Comparison of ENCODE assay signal across 8 mouse cellular contexts in the genomic region with DNA sequence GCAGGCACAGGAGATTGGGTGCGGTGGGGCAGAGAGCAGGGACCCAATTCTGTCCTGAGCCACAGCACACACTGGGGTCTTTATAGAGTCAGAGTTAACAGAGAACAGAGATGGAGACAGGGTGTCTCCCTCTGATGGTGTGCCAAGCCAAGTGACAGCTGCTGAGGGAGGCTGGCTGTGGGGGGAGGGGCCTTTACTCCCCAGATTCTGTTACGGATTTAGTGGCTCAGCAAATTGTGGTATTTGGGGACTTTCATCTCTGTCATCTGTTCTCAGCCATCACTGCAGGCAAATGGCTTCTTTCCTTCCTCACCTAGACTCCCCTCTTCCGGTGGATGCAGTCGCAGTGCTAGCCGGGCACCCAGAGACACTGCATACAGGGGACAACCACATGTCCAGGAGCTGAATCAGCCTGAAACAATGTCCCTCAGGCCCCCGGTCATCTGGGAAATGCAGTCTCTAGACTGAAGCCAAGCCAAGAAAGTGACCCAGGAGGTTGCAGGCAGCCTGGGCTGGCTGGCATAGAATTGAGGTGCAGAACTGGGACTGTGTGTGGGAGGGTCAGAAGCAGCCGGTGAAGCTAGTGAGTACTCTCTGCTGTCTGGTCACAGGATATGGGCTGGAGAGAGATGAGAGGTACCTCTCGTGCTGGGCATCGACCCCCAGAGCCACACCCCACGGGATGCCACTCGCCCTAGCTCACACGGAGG. TPM values are rescaled to one million over a fixed set of nuclear protein-coding genes. Genes with fewer than 3 reads are reported as not detected.
DNase-seq lines count a peak whose midpoint lies in the region; ATAC-seq lines count a peak whose summit lies in the region.

No protein-coding gene starts in this region.

- no peak for ATAC-seq in cerebellum, adult (ENCODE audit: insufficient number of reproducible peaks, low FRiP score, low TSS enrichment)
- ATAC-seq in lung, embryonic 15.5 days (ENCODE audit: borderline replicate concordance, extremely low read depth, low FRiP score, low TSS enrichment), result peak; percentile 28; the same call in 1 of the 2 replicates
- no peak for ATAC-seq in hindbrain, embryonic 13.5 days (ENCODE audit: low FRiP score)

- no peaks in the 10 kb centered on the region for H3K27me3 ChIP-seq in lung, embryonic 15.5 days
- H3K27me3 ChIP-seq in hindbrain, embryonic 13.5 days, result 0 out of 2 replicates have a peak, but pooled peaks cover 13% of the 10 kb centered on the region
- peaks cover 69% of the 10 kb centered on the region for H3K27me3 ChIP-seq in megakaryocyte, embryonic 14.5 days (replicated peaks)

- peak; percentile 42 for DNase-seq in cerebellum, adult 11-12 months
- DNase-seq in lung, postnatal 36 days, result no peak
- DNase-seq in thymus, postnatal 4 days, result peak; percentile 71
- no peak for DNase-seq in adrenal gland, adult 8-10 months

- 43% methylated on average over 12 of the region's 12 CpGs for WGBS in lung, embryonic 15.5 days
- 47% methylated on average over 12 of the region's 12 CpGs for WGBS in hindbrain, embryonic 13.5 days

- no peaks in the 10 kb centered on the region for H3K36me3 ChIP-seq in lung, embryonic 15.5 days
- H3K36me3 ChIP-seq in hindbrain, embryonic 13.5 days, result no peaks in the 10 kb centered on the region
- no peaks in the 10 kb centered on the region for H3K36me3 ChIP-seq in megakaryocyte, embryonic 14.5 days (replicated peaks; ENCODE audit: low read length)

- peak overlapping the region; percentile 35 for H3K27ac ChIP-seq in lung, embryonic 15.5 days
- H3K27ac ChIP-seq in hindbrain, embryonic 13.5 days, result peak overlapping the region; percentile 66

- H3K4me2 ChIP-seq in lung, embryonic 15.5 days, result peak overlapping the region; percentile 19; the same call in 1 of the 2 replicates
- no peak overlapping the region for H3K4me2 ChIP-seq in hindbrain, embryonic 13.5 days

- no peak overlapping the region for H3K9ac ChIP-seq in lung, embryonic 15.5 days
- peak overlapping the region; percentile 21 for H3K9ac ChIP-seq in hindbrain, embryonic 13.5 days

- no peaks in the 10 kb centered on the region for H3K9me3 ChIP-seq in lung, embryonic 15.5 days
- H3K9me3 ChIP-seq in hindbrain, embryonic 13.5 days, result no peaks in the 10 kb centered on the region
- H3K9me3 ChIP-seq in megakaryocyte, embryonic 14.5 days, result no peaks in the 10 kb centered on the region

- H3K4me1 ChIP-seq in lung, embryonic 15.5 days, result peaks cover 29% of the 10 kb centered on the region
- H3K4me1 ChIP-seq in hindbrain, embryonic 13.5 days (replicated peaks), result peaks cover 62% of the 10 kb centered on the region
- H3K4me1 ChIP-seq in megakaryocyte, embryonic 14.5 days, result peaks cover 39% of the 10 kb centered on the region

- no peak overlapping the region for H3K4me3 ChIP-seq in lung, embryonic 15.5 days
- H3K4me3 ChIP-seq in hindbrain, embryonic 13.5 days, result no peak overlapping the region
- H3K4me3 ChIP-seq in megakaryocyte, embryonic 14.5 days (replicated peaks), result peak overlapping the region; percentile 71

RNA-seq across cellular contexts. Expression of gene Cdk5r1, which starts 12.5 kb away (rescaled TPM):
- 0.81 and 1.2 TPM in 2 replicates for polyA plus RNA-seq in lung, embryonic 15.5 days (2015; fragmentation: Nextera tagmentation; extraction: Ambion mirVana)
- 93.2 and 105 TPM in 2 replicates for polyA plus RNA-seq in hindbrain, embryonic 13.5 days (2015; fragmentation: Nextera tagmentation; extraction: Ambion mirVana)
- polyA plus RNA-seq in megakaryocyte, embryonic 14.5 days (2012; ENCODE audit: insufficient read depth, low replicate concordance), result 0.84 and 2.5 TPM in 2 replicates
- 1 to 10 TPM; 2.4 to 3.9 (median 3.4) TPM for total RNA-seq in adrenal gland, adult 8-10 months (2022)

Comparison
In these comparisons a context has a peak if more than half of its experiments do, and no peak if none do; other contexts are left out.
1. DNase-seq: peak in cerebellum, adult 11-12 months (single experiment) and thymus, postnatal 4 days (single experiment); none in lung, postnatal 36 days (single experiment) and adrenal gland, adult 8-10 months (single experiment).
2. RNA of gene Cdk5r1, which starts 12.5 kb away (polyA plus RNA-seq): 93.2 to 105 TPM in hindbrain, embryonic 13.5 days; 0.81 to 1.2 TPM in lung, embryonic 15.5 days and 0.84 to 2.5 TPM in megakaryocyte, embryonic 14.5 days; every median in the first group is over 10 times any median in the second.